Mouse (Mus musculus): ENCODE results near the gene Stk39.

Gene Stk39

DNA sequence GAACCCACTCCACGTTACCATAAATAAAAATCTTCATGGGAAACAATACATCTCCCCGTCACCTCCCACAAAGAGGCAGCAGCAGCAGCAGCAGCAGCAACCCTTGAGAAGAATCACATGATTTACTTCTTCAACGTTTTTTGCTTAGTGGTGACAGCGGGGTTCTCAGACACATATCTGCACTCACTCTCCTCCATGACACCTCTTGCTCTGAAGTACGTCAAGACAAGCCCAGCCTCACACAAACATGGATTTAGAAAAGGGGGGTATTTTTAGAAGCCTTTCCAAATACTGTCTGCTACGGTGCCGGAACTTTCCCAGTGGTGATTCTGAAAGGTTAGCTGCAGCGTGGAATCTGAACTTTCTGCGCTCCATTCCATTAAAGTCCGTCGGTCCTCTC lies 256.9 kb downstream of the Stk39 start:
- no peak for DNase-seq

DNA sequence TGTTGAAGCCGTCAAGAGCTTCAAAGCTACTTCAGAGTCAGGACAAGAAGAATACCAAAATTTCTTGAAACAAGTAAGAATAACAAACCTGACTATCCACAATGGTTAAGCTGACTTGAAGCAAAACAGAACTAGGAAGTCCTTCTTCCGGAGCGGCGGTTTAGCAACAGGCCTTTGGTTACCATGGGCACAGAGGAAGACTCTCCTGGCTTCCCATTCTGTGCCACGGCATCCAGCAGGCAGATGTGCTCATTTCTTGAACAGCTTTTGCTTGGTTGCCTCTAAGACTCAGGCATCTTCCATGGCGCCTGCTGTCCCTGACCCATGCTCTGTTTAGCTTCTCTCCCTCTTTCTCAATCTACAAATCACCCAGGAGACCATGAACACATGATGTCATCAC lies 257.7 kb downstream of the Stk39 start:
- no peak for DNase-seq

DNA sequence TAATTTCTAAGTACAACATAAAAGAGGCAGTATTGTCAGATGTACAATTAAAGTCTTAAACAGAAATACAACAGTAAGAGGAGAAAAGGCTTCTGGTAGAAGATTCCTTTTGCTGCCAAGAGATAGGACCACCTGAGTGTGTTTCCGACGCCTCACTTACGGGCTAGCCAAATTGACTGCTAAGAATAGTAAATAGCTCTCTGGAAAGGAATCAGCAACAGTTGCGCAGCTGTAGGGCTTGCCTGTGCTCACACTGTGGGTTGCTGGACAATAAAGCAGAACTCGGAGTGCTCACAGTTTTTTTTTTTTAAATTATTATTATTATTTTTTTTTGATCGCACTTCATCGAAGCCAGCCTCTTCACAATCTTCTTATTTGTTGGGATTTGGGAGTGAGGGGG lies 260.6 kb downstream of the Stk39 start:
- DNase-seq: no peak

DNA sequence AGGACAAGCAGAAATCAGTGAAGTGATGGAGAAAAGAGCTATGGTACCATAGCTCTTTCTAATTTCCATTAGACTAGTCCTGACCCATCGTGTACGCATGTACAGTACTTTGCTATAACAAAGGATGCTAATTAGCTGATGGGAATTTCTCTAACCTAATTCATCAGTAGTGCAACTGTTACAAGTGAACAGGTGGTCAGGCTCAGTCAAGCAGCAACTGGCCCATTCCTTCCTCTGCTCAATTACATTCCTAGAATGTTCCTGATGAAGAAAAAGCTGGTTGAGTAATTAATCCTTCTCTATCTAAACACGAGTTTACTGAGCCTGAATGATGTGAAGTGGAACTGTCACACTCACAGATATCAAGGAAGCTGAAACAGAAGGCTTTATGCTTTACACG lies 275.8 kb downstream of the Stk39 start:
- no peak for DNase-seq

DNA sequence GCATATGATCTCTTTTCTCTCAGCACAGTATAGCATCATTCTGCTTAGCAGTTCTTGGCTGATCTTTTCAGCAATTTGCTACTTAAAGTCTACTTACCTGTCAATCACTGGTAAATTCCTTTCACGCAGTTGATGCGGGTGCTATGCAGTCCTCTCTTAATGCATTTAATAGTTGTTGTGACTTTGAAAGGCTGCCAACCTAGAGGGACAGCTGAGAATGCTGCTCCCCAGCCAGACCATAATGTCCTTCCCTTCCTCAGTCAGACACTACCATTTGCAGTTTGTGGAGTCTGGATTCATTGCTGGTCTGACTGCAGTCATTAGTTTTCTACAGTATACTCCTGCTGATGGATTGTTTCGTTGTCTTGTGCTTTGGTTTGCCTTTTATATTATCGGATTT lies 277.6 kb downstream of the Stk39 start:
- DNase-seq: no peak

DNA sequence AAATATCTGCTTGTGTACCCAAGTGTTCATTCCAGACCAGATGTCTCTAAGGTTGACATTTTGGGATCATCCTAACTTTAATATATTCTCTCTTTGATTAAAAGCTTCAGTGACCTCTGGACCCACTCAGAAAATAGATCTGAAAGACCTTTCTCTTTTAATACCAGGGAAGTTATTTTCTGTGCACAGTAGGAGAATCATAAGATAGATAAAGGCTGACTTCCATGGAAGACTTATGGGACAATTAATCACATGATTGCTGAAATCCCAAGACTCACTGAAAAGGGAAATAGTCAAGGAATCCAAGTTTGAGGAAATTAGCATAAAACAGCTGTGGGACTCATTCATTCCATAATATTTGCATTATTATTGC lies 278.6 kb downstream of the Stk39 start:
- DNase-seq: no peak

DNA sequence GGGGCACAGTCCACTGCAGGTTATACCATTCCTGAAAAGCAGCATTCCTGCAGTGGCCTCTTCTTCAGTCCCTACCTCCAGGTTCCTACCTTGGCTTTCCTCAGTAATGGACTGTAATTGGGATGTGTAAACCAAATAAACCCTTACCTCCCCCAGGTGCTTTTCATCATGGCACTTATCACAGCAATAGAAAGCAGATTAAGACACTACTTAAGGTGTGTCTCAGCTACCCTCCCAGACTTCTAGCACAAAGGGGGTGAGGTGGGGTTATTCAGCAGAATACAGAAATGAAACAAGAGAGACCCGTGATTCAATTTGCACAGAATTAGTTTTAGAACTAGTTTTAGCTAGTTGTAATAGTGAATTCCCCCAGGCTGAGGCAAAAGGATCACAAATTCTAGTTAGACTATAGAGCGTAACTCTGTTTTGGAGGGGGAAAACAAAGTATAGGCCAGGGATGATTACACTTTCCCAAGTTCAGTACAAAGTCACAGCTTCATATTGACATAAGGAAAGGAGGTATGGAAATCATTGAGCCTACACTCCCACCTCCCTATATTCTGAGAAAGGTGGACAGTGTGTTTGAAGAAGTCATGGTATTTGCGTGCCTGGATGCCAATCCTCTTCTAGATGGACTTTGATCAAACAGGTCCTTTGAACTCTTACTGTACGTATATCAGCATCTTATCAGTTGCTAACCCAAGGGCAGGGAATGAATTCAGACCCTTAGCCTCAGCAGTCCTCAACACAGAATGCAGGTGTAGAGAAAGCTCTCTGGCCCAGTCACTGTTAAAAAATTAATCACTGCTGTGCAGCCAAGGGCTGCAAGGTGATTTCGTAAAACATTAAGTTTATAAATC lies 279.2 kb downstream of the Stk39 start:
- no peak for DNase-seq

DNA sequence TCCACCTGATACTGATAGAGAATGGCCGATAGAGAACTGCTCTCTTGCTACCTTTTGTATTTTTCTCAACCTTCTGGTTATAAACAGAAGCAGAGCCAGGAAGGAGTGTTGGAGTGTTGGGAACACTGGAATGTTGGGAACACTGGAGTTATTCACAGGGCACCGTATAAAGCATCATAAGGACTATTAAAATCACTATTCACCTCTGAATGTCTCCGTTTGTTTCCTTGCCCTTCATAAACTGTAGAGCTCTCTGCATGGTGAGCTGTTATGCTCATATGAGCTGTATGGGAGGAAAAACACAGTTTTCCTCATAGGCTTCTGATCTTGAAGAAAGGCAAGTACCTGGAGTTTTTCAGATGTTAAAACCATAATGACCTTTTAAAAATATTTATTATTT lies 295.6 kb downstream of the Stk39 start:
- no peak for DNase-seq

DNA sequence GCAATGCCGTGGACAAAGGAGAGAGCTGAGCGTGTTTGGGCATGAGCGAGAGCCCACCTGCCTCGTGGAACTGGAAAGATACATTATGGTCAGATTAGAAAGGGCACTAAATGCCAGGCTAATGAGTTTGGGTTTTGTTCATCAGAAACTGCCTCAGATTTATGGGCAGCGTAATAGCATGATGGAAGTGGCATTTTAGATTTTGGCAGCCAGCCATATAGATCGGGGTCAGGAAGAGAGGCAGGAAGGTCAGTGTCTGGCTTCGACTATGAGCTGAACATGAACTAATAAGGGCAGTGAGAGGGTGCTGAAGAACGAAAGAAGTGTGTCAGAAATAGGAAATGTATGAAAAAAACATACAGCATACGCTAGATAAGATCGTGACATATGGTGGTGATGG lies 300.8 kb downstream of the Stk39 start:
- DNase-seq: no peak

DNA sequence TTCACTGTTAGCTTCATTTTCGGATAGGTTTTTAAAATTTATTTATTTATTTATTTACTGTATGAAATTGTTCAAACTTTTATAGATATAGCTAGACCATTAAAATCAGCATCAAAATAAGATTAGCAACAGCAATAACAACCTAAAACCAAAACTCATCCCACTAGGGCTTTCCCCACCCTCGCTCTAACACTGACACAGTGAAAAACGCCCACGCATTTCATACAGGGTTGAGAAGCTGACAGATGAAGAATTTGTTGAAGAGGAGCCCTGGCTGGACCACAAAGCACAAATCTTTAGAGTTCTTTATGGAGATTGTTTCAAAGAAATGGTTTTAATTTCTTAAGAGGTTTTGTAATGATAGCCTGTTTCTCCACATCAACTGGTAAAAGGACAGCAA lies 310.1 kb downstream of the Stk39 start:
- DNase-seq: no peak

DNA sequence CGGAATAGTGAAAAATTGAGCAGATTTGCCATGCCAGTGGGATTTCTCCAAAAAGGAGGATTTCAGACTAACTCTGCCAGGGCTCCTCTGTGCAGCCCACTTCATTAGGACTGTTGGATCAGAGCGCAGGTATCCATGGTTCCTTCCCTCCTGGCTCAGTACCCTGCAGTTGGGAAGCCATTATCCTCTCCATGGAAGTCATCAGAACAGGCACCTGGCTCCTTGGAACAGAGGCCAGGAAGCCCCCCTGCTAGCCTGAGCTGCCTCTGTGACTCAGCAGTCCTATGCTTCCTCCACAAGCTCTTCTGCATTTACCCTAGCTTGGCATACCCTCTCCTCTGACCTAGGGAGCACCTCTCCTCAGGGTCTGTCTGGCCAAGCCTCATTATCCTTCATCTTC lies 311.5 kb downstream of the Stk39 start:
- DNase-seq: no peak

All from cerebellum, adult 8-10 months (tissue).